Mouse (Mus musculus) liver, embryonic 14.5 days (tissue): Measurements from ENCODE around the gene Tbc1d16. TPM values are rescaled to one million over a fixed set of nuclear protein-coding genes. Genes with fewer than 3 reads are reported as not detected.

ENCODE experiments used
- ATAC-seq: fragments of 200-750 bp; cut with Nextera tagmentation; 2 replicates; pipeline ENCODE4 v1.8.0; 2017; ENCODE audit warnings: moderate number of reproducible peaks, mild to moderate bottlenecking, moderate library complexity; ENCODE audit not compliant: insufficient read depth
- DNase-seq, 3 experiments: peaks; one replicate each; pipeline ENCODE4 v3.0.0-alpha.2; 2012 to 2013; ENCODE audit warnings: low read depth in 3 of 3, low spot score in 3 of 3
- H3K27ac ChIP-seq: fragments of 300-500 bp; sonication (generic); 2 replicates; pipeline ENCODE4 v1.5.1; 2014; ENCODE audit warnings: moderate library complexity, mild to moderate bottlenecking, control low read depth, inconsistent platforms
- H3K27me3 ChIP-seq: fragments of 300-500 bp; sonication (generic); 2 replicates; pipeline ENCODE4 v1.6.1; 2014; ENCODE audit warnings: mild to moderate bottlenecking, low read length, moderate library complexity; ENCODE audit not compliant: control insufficient read depth, insufficient read depth
- H3K36me3 ChIP-seq: fragments of 300-500 bp; sonication (generic); replicated peaks from 2 replicates; pipeline ENCODE4 v1.6.1; 2014; ENCODE audit warnings: low read depth; ENCODE audit not compliant: control insufficient read depth, insufficient read depth
- H3K4me1 ChIP-seq, 2 experiments: fragments of 200-500 bp in 1 of 2; fragments of 300-500 bp in 1 of 2; sonication (generic) in 1 of 2; replicated peaks; 2 replicates each; pipeline ENCODE4 v1.6.1; 2012 to 2014; ENCODE audit warnings: antibody characterized with exemption in 1 of 2, inconsistent platforms in 1 of 2, low read length in 1 of 2; ENCODE audit not compliant: control insufficient read depth in 2 of 2, insufficient read depth in 2 of 2
- H3K4me2 ChIP-seq: fragments of 300-500 bp; sonication (generic); 2 replicates; pipeline ENCODE4 v1.6.1; 2014; ENCODE audit warnings: low read depth, mild to moderate bottlenecking, control low read depth, moderate library complexity
- H3K4me3 ChIP-seq, 2 experiments: fragments of 200-500 bp in 1 of 2; fragments of 300-500 bp in 1 of 2; sonication (generic) in 1 of 2; 2 replicates each; pipeline ENCODE4 v1.5.1; 2012 to 2014; ENCODE audit warnings: low read depth in 2 of 2, low read length in 2 of 2, mild to moderate bottlenecking in 2 of 2, control low read depth in 1 of 2, inconsistent platforms in 1 of 2, moderate library complexity in 1 of 2; ENCODE audit not compliant: insufficient read depth in 1 of 2
- H3K9ac ChIP-seq: fragments of 300-500 bp; sonication (generic); replicated peaks from 2 replicates; pipeline ENCODE4 v1.6.1; 2014; ENCODE audit warnings: mild to moderate bottlenecking, control low read depth, moderate library complexity
- H3K9me3 ChIP-seq: fragments of 300-500 bp; sonication (generic); 2 replicates; pipeline ENCODE4 v1.6.1; 2016; ENCODE audit warnings: low read length, mixed read lengths; ENCODE audit not compliant: control insufficient read depth
- CTCF ChIP-seq: IDR thresholded peaks from 2 replicates; pipeline ENCODE4 v1.5.1; 2016; ENCODE audit warnings: antibody characterized with exemption, low read depth, control low read depth
- EP300 ChIP-seq: IDR thresholded peaks from 2 replicates; pipeline ENCODE4 v1.6.1; 2016; ENCODE audit warnings: antibody characterized with exemption, low read depth
- WGBS: fragments of 180-500 bp; shearing (Covaris S2); extraction: QIAGEN DNeasy Blood & Tissue Kit; methylation state at CpG from one replicate; pipeline ENCODE4 v1.1.7; 2014; ENCODE audit not compliant: insufficient replicate concordance; 5-methylcytosine and 5-hydroxymethylcytosine counted together
- polyA plus RNA-seq, 2 experiments: library from polyadenylated mRNA; depleted of rRNA in 1 of 2; stranded (reverse) in 1 of 2; unstranded in 1 of 2; fragments of >200 nt; fragmentation: Nextera tagmentation in 1 of 2; extraction: Ambion mirVana in 1 of 2; gene quantifications; 2 replicates each; pipeline versions ENCODE4 v1.2.1 to v1.2.3; 2012 to 2014

The Tbc1d16 gene
- polyA plus RNA-seq, 2 experiments = 0.58 to 1.0 TPM

- H3K27ac ChIP-seq = no peak overlapping the region
- no peaks in the 10 kb centered on the region for H3K36me3 ChIP-seq
- no peak for TF ChIP-seq EP300
- TF ChIP-seq CTCF = no peak
- H3K9ac ChIP-seq = no peak overlapping the region
- no peaks in the 10 kb centered on the region; the same call in 1 of the 2 replicates for H3K27me3 ChIP-seq
- no peak overlapping the region for H3K4me2 ChIP-seq
- no peaks in the 10 kb centered on the region for H3K9me3 ChIP-seq
- WGBS = 18% methylated on average over 24 of the region's 24 CpGs
- H3K4me3 ChIP-seq = no peak overlapping the region
- peaks cover 0 to 12% of the 10 kb centered on the region in 2 experiments; a peak in 2 of 4 replicates for H3K4me1 ChIP-seq
- no peak for DNase-seq
- ATAC-seq = no peak
Measured at GRCm38 (mm10) chr11:119130081-119130765, 98.1 kb downstream of the Tbc1d16 start.

GRCm38 (mm10) chr11:119129281-119130058 lies 98.8 kb downstream of the Tbc1d16 start:
- Histone ChIP-seq H3K4me3 (no peak overlapping the region), H3K9ac (no peak overlapping the region), H3K27ac (no peak overlapping the region), H3K4me2 (no peak overlapping the region), H3K9me3 (no peaks in the 10 kb centered on the region), H3K27me3 (no peaks in the 10 kb centered on the region; the same call in 1 of the 2 replicates), H3K4me1 (peaks cover 0 to 11% of the 10 kb centered on the region in 2 experiments; a peak in 2 of 4 replicates), H3K36me3 (no peaks in the 10 kb centered on the region)
- no peak for ATAC-seq
- 44% methylated on average over 18 of the region's 18 CpGs for WGBS
- no peak for TF ChIP-seq EP300
- no peak for TF ChIP-seq CTCF
- DNase-seq = no peak

- Histone ChIP-seq H3K27ac (no peak overlapping the region), H3K36me3 (no peaks in the 10 kb centered on the region), H3K4me3 (no peak overlapping the region), H3K4me1 (peaks cover 0 to 11% of the 10 kb centered on the region in 2 experiments; a peak in 2 of 4 replicates), H3K27me3 (no peaks in the 10 kb centered on the region; the same call in 1 of the 2 replicates), H3K9me3 (no peaks in the 10 kb centered on the region), H3K4me2 (no peak overlapping the region), H3K9ac (no peak overlapping the region)
- no peak for ATAC-seq
- no peak for DNase-seq
- TF ChIP-seq CTCF (no peak), EP300 (no peak)
- WGBS = 41% methylated on average over 11 of the region's 11 CpGs
Measured at GRCm38 (mm10) chr11:119128668-119129280, 99.5 kb downstream of the Tbc1d16 start.

GRCm38 (mm10) chr11:119127686-119128473 lies 100.4 kb downstream of the Tbc1d16 start:
- Histone ChIP-seq H3K36me3 (no peaks in the 10 kb centered on the region), H3K9ac (no peak overlapping the region), H3K4me1 (peaks cover 0 to 11% of the 10 kb centered on the region in 2 experiments; a peak in 2 of 4 replicates), H3K27me3 (no peaks in the 10 kb centered on the region; the same call in 1 of the 2 replicates), H3K4me2 (no peak overlapping the region), H3K4me3 (no peak overlapping the region), H3K27ac (no peak overlapping the region), H3K9me3 (no peaks in the 10 kb centered on the region)
- TF ChIP-seq CTCF (no peak), EP300 (no peak)
- DNase-seq = no peak
- 47% methylated on average over 9 of the region's 9 CpGs for WGBS
- peak; percentile 33; the same call in 1 of the 2 replicates for ATAC-seq
